Mouse (Mus musculus) kidney, adult 2 months (tissue): ENCODE data around the gene Tcf23. TPM values are rescaled to one million over a fixed set of nuclear protein-coding genes. Genes with fewer than 3 reads are reported as not detected.

ENCODE experiments used
- DNase-seq: peaks from one replicate; pipeline ENCODE4 v3.0.0; 2021
- H3K27ac ChIP-seq: fragments of 200-500 bp; 2 replicates; pipeline ENCODE4 v1.5.1; 2012; ENCODE audit warnings: low read depth, low read length, control low read depth, inconsistent platforms; ENCODE audit not compliant: insufficient read depth
- H3K27me3 ChIP-seq: fragments of 200-500 bp; replicated peaks from 2 replicates; pipeline ENCODE4 v1.6.1; 2012; ENCODE audit warnings: mild to moderate bottlenecking, moderate library complexity, low read length, inconsistent platforms; ENCODE audit not compliant: control insufficient read depth, insufficient read depth
- H3K36me3 ChIP-seq: fragments of 200-500 bp; 2 replicates; pipeline ENCODE4 v1.6.1; 2012; ENCODE audit warnings: mild to moderate bottlenecking, moderate library complexity, low read length, inconsistent platforms; ENCODE audit not compliant: control insufficient read depth, insufficient read depth
- H3K4me1 ChIP-seq: fragments of 200-500 bp; 2 replicates; pipeline ENCODE4 v1.6.1; 2011; ENCODE audit warnings: low read length; ENCODE audit not compliant: control insufficient read depth, insufficient read depth
- H3K4me3 ChIP-seq: fragments of 200-500 bp; 2 replicates; pipeline ENCODE4 v1.5.1; 2011; ENCODE audit warnings: mild to moderate bottlenecking, low read depth, low read length, control low read depth; ENCODE audit not compliant: insufficient read depth
- CTCF ChIP-seq: fragments of 200-500 bp; conservative IDR thresholded peaks from 2 replicates; pipeline ENCODE4 v1.5.1; 2011; ENCODE audit warnings: low read depth, mild to moderate bottlenecking, control low read depth, low read length, moderate library complexity, mixed read lengths; ENCODE audit not compliant: insufficient read depth, insufficient read length
- POLR2A ChIP-seq: fragments of 200-500 bp; IDR thresholded peaks from one replicate; pipeline ENCODE4 v1.6.1; 2011; ENCODE audit warnings: low read depth, low read length, control low read depth
- WGBS: fragments of 180-500 bp; shearing (Covaris S2); methylation state at CpG from one replicate; pipeline ENCODE4 v1.1.7; 2018; 5-methylcytosine and 5-hydroxymethylcytosine counted together
- polyA plus RNA-seq: library from polyadenylated mRNA; depleted of rRNA; stranded (reverse); fragments of >200 nt; gene quantifications from 2 replicates; pipeline ENCODE4 v1.2.3, GENCODE M21; 2012; rRNA removed

The Tcf23 gene
- polyA plus RNA-seq, 1 experiment: 0.16 TPM

GRCm38 (mm10) chr5:31022690-31023089, 54.2 kb downstream of the Tcf23 start:
- no peaks in the 10 kb centered on the region for H3K27me3 ChIP-seq
- no peaks in the 10 kb centered on the region for H3K4me1 ChIP-seq
- H3K36me3 ChIP-seq: no peaks in the 10 kb centered on the region
- no peak overlapping the region for H3K27ac ChIP-seq
- WGBS: 69% methylated on average over 1 of the region's 1 CpGs
- no peak for DNase-seq
- no peak overlapping the region for H3K4me3 ChIP-seq
- TF ChIP-seq CTCF: no peak
- TF ChIP-seq POLR2A: no peak

GRCm38 (mm10) chr5:31023254-31023653, 54.8 kb downstream of the Tcf23 start:
- no peaks in the 10 kb centered on the region for H3K36me3 ChIP-seq
- TF ChIP-seq POLR2A (no peak), CTCF (no peak)
- no peaks in the 10 kb centered on the region for H3K4me1 ChIP-seq
- WGBS: 34% methylated on average over 4 of the region's 4 CpGs
- DNase-seq: no peak
- no peaks in the 10 kb centered on the region for H3K27me3 ChIP-seq
- no peak overlapping the region for H3K4me3 ChIP-seq
- no peak overlapping the region for H3K27ac ChIP-seq

- no peak for DNase-seq
- TF ChIP-seq POLR2A (no peak), CTCF (no peak)
- no peak overlapping the region for H3K4me3 ChIP-seq
These were observed 56.2 kb downstream of the Tcf23 start for GRCm38 (mm10) chr5:31024641-31025040.

More at GRCm38 (mm10) chr5:31024641-31025040, 56.2 kb downstream of the Tcf23 start:
- Histone ChIP-seq H3K36me3 (no peaks in the 10 kb centered on the region), H3K27ac (no peak overlapping the region), H3K27me3 (no peaks in the 10 kb centered on the region), H3K4me1 (no peaks in the 10 kb centered on the region)

Other genes with a start within 250 kb of the Tcf23 start
- gene Mapre3, start 154.0 kb upstream of the Tcf23 start, polyA plus RNA-seq: 44.3 and 45.3 TPM in 2 replicates
- 81.3 and 92.5 TPM in 2 replicates for gene Tmem214, start 100.7 kb upstream of the Tcf23 start, polyA plus RNA-seq
- 22.6 and 24.1 TPM in 2 replicates for gene Agbl5, start 80.0 kb upstream of the Tcf23 start, polyA plus RNA-seq
- gene Ost4, start 60.9 kb upstream of the Tcf23 start, polyA plus RNA-seq: 377 and 422 TPM in 2 replicates
- 55.6 and 63.8 TPM in 2 replicates for gene Emilin1, start 55.3 kb upstream of the Tcf23 start, polyA plus RNA-seq
- 1,147 and 1,266 TPM in 2 replicates for gene Khk, start 47.2 kb upstream of the Tcf23 start, polyA plus RNA-seq
- 387 and 411 TPM in 2 replicates for gene Cgref1, start 23.1 kb upstream of the Tcf23 start, polyA plus RNA-seq
- gene Preb, start 8.3 kb upstream of the Tcf23 start, polyA plus RNA-seq: 346 and 372 TPM in 2 replicates
- gene Atraid, start 79.7 kb downstream of the Tcf23 start, polyA plus RNA-seq: 295 and 320 TPM in 2 replicates
- 81.5 and 121 TPM in 2 replicates for gene Slc5a6, start 80.3 kb downstream of the Tcf23 start, polyA plus RNA-seq
- 12.4 and 14.2 TPM in 2 replicates for gene Cad, start 86.1 kb downstream of the Tcf23 start, polyA plus RNA-seq
- not detected in 2 replicates for gene Dnajc5g, start 137.6 kb downstream of the Tcf23 start, polyA plus RNA-seq
- gene Slc30a3, start 139.6 kb downstream of the Tcf23 start, polyA plus RNA-seq: 0.14 and 0.24 TPM in 2 replicates
- gene Trim54, start 148.1 kb downstream of the Tcf23 start, polyA plus RNA-seq: 0.05 and 3.9 TPM in 2 replicates
- gene Ucn, start 170.2 kb downstream of the Tcf23 start, polyA plus RNA-seq: not detected in 2 replicates
- 212 and 233 TPM in 2 replicates for gene Mpv17, start 185.6 kb downstream of the Tcf23 start, polyA plus RNA-seq
- 1.6 and 2.1 TPM in 2 replicates for gene Gm29609, start 211.2 kb downstream of the Tcf23 start, polyA plus RNA-seq
- gene Gtf3c2, start 211.5 kb downstream of the Tcf23 start, polyA plus RNA-seq: 47.8 and 49.2 TPM in 2 replicates
- gene Snx17, start 224.6 kb downstream of the Tcf23 start, polyA plus RNA-seq: 94.1 and 95.5 TPM in 2 replicates
- gene Eif2b4, start 224.8 kb downstream of the Tcf23 start, polyA plus RNA-seq: 54.1 and 61.0 TPM in 2 replicates
- gene Zfp513, start 233.6 kb downstream of the Tcf23 start, polyA plus RNA-seq: 22.9 and 29.8 TPM in 2 replicates